Mouse (Mus musculus) cerebellum, postnatal 25 days (tissue): ENCODE results near the gene Esp34.

Source experiments
- DNase-seq, 2 experiments: peaks; one replicate each; pipeline ENCODE4 v3.0.0; 2021; ENCODE audit warnings: mixed read lengths in 2 of 2

Gene Esp34

GRCm38 (mm10) chr17:38553892-38554291 is at the start of gene Esp34:
TSS of gene Esp34 (plus strand) at chr17:38554192.
- DNase-seq = no peak

DNA sequence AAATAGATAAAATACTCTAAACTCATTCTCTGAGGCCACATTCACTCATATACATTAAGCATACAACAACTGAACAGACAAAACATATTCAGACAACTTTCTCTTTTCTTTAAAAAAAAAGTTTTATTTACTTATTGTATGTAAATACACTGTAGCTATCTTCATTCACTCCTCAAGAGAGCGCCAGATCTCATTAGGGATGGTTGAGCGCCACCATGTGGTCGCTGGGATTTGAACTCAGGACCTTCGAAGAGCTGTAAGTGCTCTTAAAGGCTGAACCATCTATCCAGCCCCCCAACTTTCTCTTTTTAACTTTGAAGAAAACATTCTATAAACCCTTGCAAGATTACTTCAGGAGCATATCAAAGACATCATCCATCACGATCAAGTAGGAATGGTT is 8.5 kb downstream of the Esp34 start:
- DNase-seq = no peak
